Mouse (Mus musculus): ENCODE measurements at regions not wholly inside any gene's neighbourhood (a gene's known extent, or its start where the extent isn't known, plus 50 kb on each side); places are given as distances from the start of the nearest gene placed in this dataset.
A peak's percentile ranks its signal among the peaks of the same experiment; 100 is the strongest.

GRCm38 (mm10) chr2:73041475-73041874 is 55.0 kb upstream of the Gm11084 start:
- no peak for ATAC-seq (ENCODE audit: low read depth)
- no peaks in the 10 kb centered on the region; the same call in 1 of the 2 replicates for H3K27me3 ChIP-seq (ENCODE audit: control insufficient read depth, insufficient read depth, low read depth, low read length)
- WGBS (ENCODE audit: insufficient replicate concordance), result 48% methylated on average over 5 of the region's 5 CpGs

GRCm38 (mm10) chr2:73040031-73040430 is 53.5 kb upstream of the Gm11084 start:
- Histone ChIP-seq H3K4me3 (ENCODE audit: low read depth, low read length) (no peak overlapping the region), H3K4me1 (ENCODE audit: control insufficient read depth, low read depth, low read length) (no peaks in the 10 kb centered on the region), H3K9me3 (replicated peaks; ENCODE audit: control insufficient read depth, low read length) (no peaks in the 10 kb centered on the region), H3K36me3 (ENCODE audit: control insufficient read depth, insufficient read depth) (no peaks in the 10 kb centered on the region), H3K27ac (ENCODE audit: low read length) (no peak overlapping the region), H3K9ac (ENCODE audit: low read depth, low read length) (no peak overlapping the region), H3K4me2 (ENCODE audit: low read depth, low read length) (no peak overlapping the region), H3K27me3 (ENCODE audit: control insufficient read depth, insufficient read depth, low read depth, low read length) (no peaks in the 10 kb centered on the region; the same call in 1 of the 2 replicates)
- WGBS (ENCODE audit: insufficient replicate concordance), result 23% methylated on average over 3 of the region's 3 CpGs
- ATAC-seq (ENCODE audit: low read depth), result no peak

More at GRCm38 (mm10) chr2:73041475-73041874, 55.0 kb upstream of the Gm11084 start:
- H3K9ac ChIP-seq (ENCODE audit: low read depth, low read length), result no peak overlapping the region
- no peak overlapping the region for H3K4me3 ChIP-seq (ENCODE audit: low read depth, low read length)
- H3K36me3 ChIP-seq (ENCODE audit: control insufficient read depth, insufficient read depth), result no peaks in the 10 kb centered on the region
- H3K4me2 ChIP-seq (ENCODE audit: low read depth, low read length), result no peak overlapping the region
- no peaks in the 10 kb centered on the region for H3K9me3 ChIP-seq (replicated peaks; ENCODE audit: control insufficient read depth, low read length)
- H3K4me1 ChIP-seq (ENCODE audit: control insufficient read depth, low read depth, low read length), result no peaks in the 10 kb centered on the region; the same call in 1 of the 2 replicates
- H3K27ac ChIP-seq (ENCODE audit: low read length), result no peak overlapping the region

- 38% methylated on average over 2 of the region's 2 CpGs for WGBS (ENCODE audit: insufficient replicate concordance)
- no peak overlapping the region for H3K4me3 ChIP-seq (ENCODE audit: low read depth, low read length)
- H3K27ac ChIP-seq (ENCODE audit: low read length), result no peak overlapping the region
- H3K9ac ChIP-seq (ENCODE audit: low read depth, low read length), result no peak overlapping the region
- H3K36me3 ChIP-seq (ENCODE audit: control insufficient read depth, insufficient read depth), result no peaks in the 10 kb centered on the region
- H3K27me3 ChIP-seq (ENCODE audit: control insufficient read depth, insufficient read depth, low read depth, low read length), result no peaks in the 10 kb centered on the region; the same call in 1 of the 2 replicates
- no peaks in the 10 kb centered on the region for H3K9me3 ChIP-seq (replicated peaks; ENCODE audit: control insufficient read depth, low read length)
- ATAC-seq (ENCODE audit: low read depth), result no peak
- no peak overlapping the region for H3K4me2 ChIP-seq (ENCODE audit: low read depth, low read length)
- H3K4me1 ChIP-seq (ENCODE audit: control insufficient read depth, low read depth, low read length), result no peaks in the 10 kb centered on the region
These were observed 52.8 kb upstream of the Gm11084 start for GRCm38 (mm10) chr2:73039300-73039699.

- H3K4me3 ChIP-seq (ENCODE audit: low read depth, low read length), result peak overlapping the region; percentile 27
- ATAC-seq (ENCODE audit: low read depth), result peak; percentile 68
- H3K4me2 ChIP-seq (ENCODE audit: low read depth, low read length), result peak overlapping the region; percentile 46
- H3K36me3 ChIP-seq (ENCODE audit: control insufficient read depth, insufficient read depth), result no peaks in the 10 kb centered on the region
- H3K27me3 ChIP-seq (ENCODE audit: control insufficient read depth, insufficient read depth, low read depth, low read length), result no peaks in the 10 kb centered on the region
- H3K9me3 ChIP-seq (replicated peaks; ENCODE audit: control insufficient read depth, low read length), result no peaks in the 10 kb centered on the region
- H3K4me1 ChIP-seq (ENCODE audit: control insufficient read depth, low read depth, low read length), result no peaks in the 10 kb centered on the region
- 36% methylated on average over 16 of the region's 16 CpGs for WGBS (ENCODE audit: insufficient replicate concordance)
- 0 out of 2 replicates have a peak overlapping the region, but pooled peaks have one; percentile 15 for H3K9ac ChIP-seq (ENCODE audit: low read depth, low read length)
- peak overlapping the region; percentile 76 for H3K27ac ChIP-seq (ENCODE audit: low read length)
These were observed 51.8 kb upstream of the Gm11084 start for GRCm38 (mm10) chr2:73038290-73038732.

GRCm38 (mm10) chr2:73037266-73038046 is 50.9 kb upstream of the Gm11084 start:
- H3K36me3 ChIP-seq (ENCODE audit: control insufficient read depth, insufficient read depth), result no peaks in the 10 kb centered on the region
- no peak for ATAC-seq (ENCODE audit: low read depth)
- WGBS (ENCODE audit: insufficient replicate concordance), result 47% methylated on average over 13 of the region's 13 CpGs
- H3K27ac ChIP-seq (ENCODE audit: low read length), result peak overlapping the region; percentile 76
- peak overlapping the region; percentile 46; the same call in 1 of the 2 replicates for H3K4me2 ChIP-seq (ENCODE audit: low read depth, low read length)
- no peaks in the 10 kb centered on the region for H3K9me3 ChIP-seq (replicated peaks; ENCODE audit: control insufficient read depth, low read length)
- H3K4me3 ChIP-seq (ENCODE audit: low read depth, low read length), result no peak overlapping the region; the same call in 1 of the 2 replicates
- no peaks in the 10 kb centered on the region for H3K4me1 ChIP-seq (ENCODE audit: control insufficient read depth, low read depth, low read length)
- no peak overlapping the region for H3K9ac ChIP-seq (ENCODE audit: low read depth, low read length)
- H3K27me3 ChIP-seq (ENCODE audit: control insufficient read depth, insufficient read depth, low read depth, low read length), result no peaks in the 10 kb centered on the region

Data from liver, embryonic 16.5 days (tissue).